ENCODE assay signal across 8 mouse cellular contexts in genomic region chr10:118507630-118508029, GRCm38 (mm10).
A peak's percentile ranks its signal among the peaks of the same experiment; 100 is the strongest.
DNase-seq lines count a peak whose midpoint lies in the region; ATAC-seq and TF ChIP-seq lines count a peak whose summit lies in the region.
"Had no signal": no experiment of that assay in that cellular context is flagged by ENCODE, and none has a peak within 500 bp of the region (broad histone marks: within the 10 kb centered on the region; RNA-seq: fewer than 3 reads in every experiment).

No protein-coding gene starts in this region.

- TF ChIP-seq POLR2A in limb, embryonic 14.5 days (IDR thresholded peaks at IDR 0.05; ENCODE audit: borderline replicate concordance, extremely low read depth, insufficient read depth, insufficient read length) = no peak

- H3K36me3 ChIP-seq in limb, embryonic 14.5 days (ENCODE audit: control insufficient read depth, insufficient read depth, low read length) = no peaks in the 10 kb centered on the region
- H3K36me3 ChIP-seq in limb, embryonic 10.5 days = no peaks in the 10 kb centered on the region
- H3K36me3 ChIP-seq: neural tube, embryonic 13.5 days had no signal

- H3K4me2 ChIP-seq in limb, embryonic 14.5 days (replicated peaks; ENCODE audit: low read depth, low read length, severe bottlenecking) = no peak overlapping the region
- H3K4me2 ChIP-seq: neural tube, embryonic 13.5 days had no signal

- peak; percentile 11 for DNase-seq in limb, embryonic 14.5 days (ENCODE audit: low spot score)
- no peak for DNase-seq in limb, embryonic 10.5 days (ENCODE audit: low spot score)
- DNase-seq in NIH3T3 (ENCODE audit: low read depth) = peak; percentile 14
- peak; percentile 2 for DNase-seq in cerebellum, adult 9-11 months
- peak; percentile 3 to 7 for DNase-seq in layer of hippocampus, adult 8-10 months (ENCODE audit: low spot score in 2 of 2)
- DNase-seq in retina, postnatal 7 days (ENCODE audit: low read depth, low spot score) = peak; percentile 21
- DNase-seq in gastrocnemius, postnatal 36 days = no peak

- WGBS in limb, embryonic 14.5 days = 50% methylated on average over 2 of the region's 2 CpGs
- 62% methylated on average over 2 of the region's 2 CpGs for WGBS in limb, embryonic 10.5 days

- H3K9me3 ChIP-seq in limb, embryonic 14.5 days (ENCODE audit: control insufficient read depth, low read length) = no peaks in the 10 kb centered on the region
- H3K9me3 ChIP-seq in limb, embryonic 10.5 days (replicated peaks) = no peaks in the 10 kb centered on the region
- H3K9me3 ChIP-seq: neural tube, embryonic 13.5 days had no signal

- no peaks in the 10 kb centered on the region for H3K27me3 ChIP-seq in limb, embryonic 14.5 days (ENCODE audit: control insufficient read depth, insufficient read depth, low read length)
- no peaks in the 10 kb centered on the region for H3K27me3 ChIP-seq in limb, embryonic 10.5 days (ENCODE audit: low read depth, poor library complexity, severe bottlenecking)
- H3K27me3 ChIP-seq: neural tube, embryonic 13.5 days had no signal

- no peak overlapping the region for H3K4me3 ChIP-seq in limb, embryonic 14.5 days (replicated peaks; ENCODE audit: low read length)
- no peak overlapping the region for H3K4me3 ChIP-seq in limb, embryonic 10.5 days
- H3K4me3 ChIP-seq: neural tube, embryonic 13.5 days had no signal

- ATAC-seq in limb, embryonic 14.5 days (ENCODE audit: low FRiP score, low read depth) = no peak

- no peaks in the 10 kb centered on the region for H3K4me1 ChIP-seq in limb, embryonic 14.5 days (ENCODE audit: control insufficient read depth, insufficient read depth, low read length)
- H3K4me1 ChIP-seq in limb, embryonic 10.5 days = no peaks in the 10 kb centered on the region

- no peak overlapping the region for H3K27ac ChIP-seq in limb, embryonic 14.5 days (replicated peaks; ENCODE audit: low read depth, low read length)
- no peak overlapping the region for H3K27ac ChIP-seq in limb, embryonic 10.5 days
- H3K27ac ChIP-seq: neural tube, embryonic 13.5 days had no signal

- H3K9ac ChIP-seq in limb, embryonic 14.5 days (ENCODE audit: low read depth, low read length, severe bottlenecking) = no peak overlapping the region
- H3K9ac ChIP-seq: neural tube, embryonic 13.5 days had no signal

- intact Hi-C loops in gastrocnemius, postnatal 36 days (cut with DNase I) = no loop called here

Comparison
In these comparisons a context has a peak if more than half of its experiments do, and no peak if none do; other contexts are left out.
1. DNase-seq: peak in limb, embryonic 14.5 days (single experiment), NIH3T3 (single experiment), cerebellum, adult 9-11 months (single experiment), layer of hippocampus, adult 8-10 months (2 of 2) and retina, postnatal 7 days (single experiment); none in limb, embryonic 10.5 days (single experiment) and gastrocnemius, postnatal 36 days (0 of 2).